Mouse (Mus musculus) E14TG2a.4 (cell line): Measurements from ENCODE around the gene Plcl1.

Experiments used
- H3K27me3 ChIP-seq: 2 replicates; pipeline ENCODE4 v1.6.1; 2014; ENCODE audit warnings: low read length, control low read depth; ENCODE audit not compliant: insufficient read depth
- H3K36me3 ChIP-seq: 2 replicates; pipeline ENCODE4 v1.6.1; 2014; ENCODE audit warnings: low read length, control low read depth; ENCODE audit not compliant: insufficient read depth
- H3K4me1 ChIP-seq: replicated peaks from 2 replicates; pipeline ENCODE4 v1.6.1; 2014; ENCODE audit warnings: low read depth, low read length, control low read depth
- H3K4me3 ChIP-seq: replicated peaks from 2 replicates; pipeline ENCODE4 v1.5.1; 2014; ENCODE audit warnings: mild to moderate bottlenecking, low read length
- H3K9me3 ChIP-seq: 2 replicates; pipeline ENCODE4 v1.6.1; 2014; ENCODE audit warnings: low read length, control low read depth
- CTCF ChIP-seq: conservative IDR thresholded peaks from 2 replicates; pipeline ENCODE4 v1.5.1; 2014; ENCODE audit warnings: low read length
- NANOG ChIP-seq: IDR thresholded peaks from 2 replicates; pipeline ENCODE4 v1.6.1; 2014; ENCODE audit warnings: borderline replicate concordance, low read length, mixed read lengths
- POU5F1 ChIP-seq: IDR thresholded peaks from 2 replicates; pipeline ENCODE4 v1.6.1; 2014; ENCODE audit warnings: low read length, borderline replicate concordance

The Plcl1 gene

DNA sequence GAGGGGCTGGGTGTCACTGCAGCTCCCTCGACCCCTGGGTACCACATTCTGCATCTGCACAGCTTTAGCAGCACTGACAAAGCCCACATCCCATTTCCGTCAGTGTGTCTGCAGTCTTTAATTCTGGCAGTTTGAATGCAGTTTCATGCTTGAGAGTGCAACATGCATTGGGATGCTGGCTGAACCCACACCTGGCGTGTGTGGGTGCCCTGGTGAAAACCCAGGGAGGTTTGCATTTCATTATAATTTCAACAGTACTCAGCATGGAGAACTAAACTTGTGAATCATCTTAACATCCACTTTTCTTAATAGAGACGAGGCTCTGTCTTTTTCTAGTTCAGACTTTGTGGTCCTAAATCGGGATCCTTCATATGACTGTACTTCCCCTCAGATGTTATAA is 261.1 kb downstream of the Plcl1 start:
- TF ChIP-seq NANOG (no peak), CTCF (no peak), POU5F1 (no peak)
- H3K4me1 ChIP-seq: peaks cover 2% of the 10 kb centered on the region; the same call in 1 of the 2 replicates
- no peaks in the 10 kb centered on the region for H3K36me3 ChIP-seq
- no peaks in the 10 kb centered on the region for H3K9me3 ChIP-seq
- no peaks in the 10 kb centered on the region for H3K27me3 ChIP-seq
- H3K4me3 ChIP-seq: no peak overlapping the region

DNA sequence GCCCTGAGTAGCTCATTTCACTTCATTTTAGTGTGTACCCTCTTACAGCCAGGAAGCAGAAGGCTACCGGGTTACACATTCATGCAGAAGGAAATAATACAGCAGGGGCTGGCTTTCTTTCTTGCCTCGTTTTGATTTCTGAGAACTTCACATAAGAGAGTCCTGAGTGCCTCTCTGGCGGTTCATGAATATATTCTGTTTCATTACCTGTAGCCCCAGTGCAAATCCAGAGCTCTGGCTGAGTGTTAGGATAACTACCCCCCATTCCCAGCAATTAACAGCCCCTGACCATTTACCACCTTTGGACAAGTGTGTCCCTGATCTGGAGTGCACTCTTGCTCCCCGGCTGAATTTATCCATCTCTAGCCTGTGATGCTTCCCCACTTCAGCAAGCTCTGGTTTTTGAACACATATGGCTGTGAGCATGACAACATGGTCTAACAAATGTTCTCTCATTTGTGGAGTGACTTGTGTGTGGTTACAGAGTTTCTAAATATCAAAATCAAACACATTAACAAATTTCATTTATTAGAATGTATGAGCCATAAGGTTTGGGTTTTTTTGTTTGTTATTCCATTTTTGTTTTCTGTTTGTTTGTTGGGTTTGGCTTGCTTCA is 263.0 kb downstream of the Plcl1 start:
- no peak overlapping the region for H3K4me3 ChIP-seq
- no peaks in the 10 kb centered on the region for H3K9me3 ChIP-seq
- no peaks in the 10 kb centered on the region for H3K36me3 ChIP-seq
- no peak for TF ChIP-seq CTCF
- TF ChIP-seq POU5F1: no peak
- no peak for TF ChIP-seq NANOG
- H3K27me3 ChIP-seq: no peaks in the 10 kb centered on the region
- peaks cover 2% of the 10 kb centered on the region; the same call in 1 of the 2 replicates for H3K4me1 ChIP-seq

DNA sequence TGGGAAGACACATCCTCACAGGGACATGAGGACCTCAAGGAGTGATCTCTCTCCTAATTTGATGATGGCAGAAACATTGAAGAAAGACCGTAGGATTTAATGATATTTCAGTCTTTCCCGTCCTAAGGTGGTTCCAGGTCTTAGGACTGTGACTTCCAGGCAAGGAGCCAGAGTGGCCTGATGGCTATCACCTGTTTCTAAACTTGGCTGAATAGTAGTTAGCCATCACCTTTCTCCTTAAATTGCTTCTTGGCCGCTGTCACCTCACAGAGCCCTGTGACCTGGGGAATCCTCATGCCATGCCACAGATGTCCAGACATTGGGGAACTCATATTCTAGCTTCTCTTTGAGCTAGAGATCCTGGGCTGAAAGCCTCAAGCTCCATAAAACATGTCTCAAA is 277.0 kb downstream of the Plcl1 start:
- no peaks in the 10 kb centered on the region for H3K4me1 ChIP-seq

DNA sequence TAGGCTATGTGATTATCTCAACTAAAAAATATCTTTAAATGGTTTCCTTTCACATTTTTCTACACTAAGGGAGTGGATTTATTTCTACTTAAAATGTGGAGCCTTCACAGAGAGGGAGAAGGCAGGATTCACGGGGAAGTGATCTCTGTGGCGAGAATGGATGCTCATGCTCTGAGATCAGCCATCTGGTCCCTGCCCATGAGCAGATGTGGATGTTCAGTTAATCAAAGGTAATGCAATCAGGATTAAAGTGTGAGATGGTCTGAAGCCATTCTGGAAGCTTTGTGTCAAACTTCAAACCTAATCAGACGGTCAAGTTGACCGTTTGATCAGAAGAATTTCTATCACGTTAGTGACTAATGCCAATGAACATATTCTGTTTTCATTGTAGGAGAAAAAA is 280.5 kb downstream of the Plcl1 start:
- H3K4me3 ChIP-seq: no peak overlapping the region
- no peak for TF ChIP-seq NANOG
- TF ChIP-seq POU5F1: no peak
- TF ChIP-seq CTCF: no peak
- no peaks in the 10 kb centered on the region for H3K36me3 ChIP-seq
- no peaks in the 10 kb centered on the region for H3K9me3 ChIP-seq
- no peaks in the 10 kb centered on the region; the same call in 1 of the 2 replicates for H3K27me3 ChIP-seq
- no peaks in the 10 kb centered on the region for H3K4me1 ChIP-seq

More for the DNA sequence above, 277.0 kb downstream of the Plcl1 start:
- Histone ChIP-seq H3K4me3 (no peak overlapping the region), H3K27me3 (no peaks in the 10 kb centered on the region), H3K36me3 (no peaks in the 10 kb centered on the region), H3K9me3 (no peaks in the 10 kb centered on the region)
- TF ChIP-seq NANOG: no peak
- TF ChIP-seq CTCF: no peak
- TF ChIP-seq POU5F1: no peak

DNA sequence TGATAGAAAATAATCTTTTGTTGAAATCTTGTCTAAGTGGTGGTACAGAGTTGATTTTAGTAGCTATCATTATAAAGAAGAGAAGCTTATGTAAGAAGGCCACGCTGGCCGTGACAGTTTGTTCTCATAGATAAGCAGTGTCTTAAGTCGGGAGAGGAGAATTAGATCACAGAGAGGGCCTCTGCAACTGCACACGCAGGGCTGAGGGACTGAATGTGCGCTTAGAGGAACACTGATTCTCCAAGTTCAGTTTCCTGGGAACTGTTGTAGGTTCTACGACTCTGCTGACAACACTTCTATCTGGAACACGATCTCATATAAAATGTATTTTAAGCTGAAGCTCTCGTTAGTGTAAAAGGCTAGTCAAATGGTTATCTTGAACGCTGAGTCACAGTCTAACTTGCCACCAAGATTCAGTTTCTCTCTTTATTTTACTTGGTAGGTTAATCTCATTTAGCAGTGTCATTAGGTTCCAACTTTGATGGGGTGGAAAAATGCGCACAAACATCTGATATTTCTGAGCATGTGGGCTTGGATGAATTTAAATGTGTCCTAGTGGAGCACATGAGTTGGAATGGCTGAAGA is 288.0 kb downstream of the Plcl1 start:
- Histone ChIP-seq H3K27me3 (no peaks in the 10 kb centered on the region; the same call in 1 of the 2 replicates), H3K36me3 (no peaks in the 10 kb centered on the region), H3K4me1 (no peaks in the 10 kb centered on the region), H3K9me3 (0 out of 2 replicates have a peak, but pooled peaks cover 3% of the 10 kb centered on the region), H3K4me3 (no peak overlapping the region)
- TF ChIP-seq NANOG (no peak), CTCF (no peak), POU5F1 (no peak)

DNA sequence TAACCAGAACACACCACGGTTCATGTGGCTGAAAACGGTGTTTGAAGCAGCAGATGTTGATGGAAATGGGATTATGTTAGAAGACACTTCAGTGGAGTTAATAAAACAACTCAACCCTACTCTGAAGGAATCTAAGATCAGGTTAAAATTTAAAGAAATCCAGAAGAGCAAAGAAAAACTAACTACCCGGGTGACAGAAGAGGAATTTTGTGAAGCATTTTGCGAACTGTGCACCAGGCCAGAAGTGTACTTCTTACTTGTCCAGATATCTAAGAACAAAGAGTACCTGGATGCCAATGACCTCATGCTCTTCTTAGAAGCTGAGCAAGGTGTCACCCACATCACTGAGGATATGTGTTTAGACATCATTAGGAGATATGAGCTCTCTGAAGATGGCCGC is 290.5 kb downstream of the Plcl1 start:
- no peak for TF ChIP-seq CTCF
- TF ChIP-seq POU5F1: no peak
- no peak for TF ChIP-seq NANOG
- Histone ChIP-seq H3K27me3 (no peaks in the 10 kb centered on the region; the same call in 1 of the 2 replicates), H3K4me3 (no peak overlapping the region), H3K9me3 (0 out of 2 replicates have a peak, but pooled peaks cover 3% of the 10 kb centered on the region), H3K36me3 (no peaks in the 10 kb centered on the region), H3K4me1 (no peaks in the 10 kb centered on the region)

DNA sequence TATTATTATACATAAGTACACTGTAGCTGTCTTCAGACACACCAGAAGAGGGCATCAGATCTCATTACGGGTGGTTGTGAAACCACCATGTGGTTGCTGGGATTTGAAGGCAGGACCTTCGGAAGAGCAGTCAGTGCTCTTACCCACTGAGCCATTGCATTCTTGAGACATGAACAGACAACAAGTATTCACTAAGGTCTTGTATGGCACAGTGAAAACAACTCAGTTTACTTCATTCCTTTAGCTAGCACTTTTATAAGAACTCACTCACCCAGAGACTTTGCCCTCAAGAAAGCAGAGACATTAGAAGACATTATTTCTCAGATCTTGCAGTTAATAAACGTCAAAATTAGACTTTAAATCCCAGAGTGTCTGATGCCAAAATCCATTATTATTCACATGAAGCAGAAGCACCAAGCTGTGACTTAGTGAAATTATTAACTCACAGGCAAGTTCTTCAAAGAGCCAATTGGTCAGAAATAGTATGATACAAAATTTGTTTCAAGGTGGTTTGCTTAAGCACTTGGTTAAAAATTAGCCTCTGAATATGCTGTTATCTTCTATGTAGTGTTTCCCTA is 293.8 kb downstream of the Plcl1 start:
- Histone ChIP-seq H3K4me1 (no peaks in the 10 kb centered on the region), H3K9me3 (0 out of 2 replicates have a peak, but pooled peaks cover 3% of the 10 kb centered on the region), H3K27me3 (peaks cover 2% of the 10 kb centered on the region; the same call in 1 of the 2 replicates), H3K36me3 (no peaks in the 10 kb centered on the region), H3K4me3 (no peak overlapping the region)
- TF ChIP-seq CTCF (no peak), NANOG (no peak), POU5F1 (no peak)

DNA sequence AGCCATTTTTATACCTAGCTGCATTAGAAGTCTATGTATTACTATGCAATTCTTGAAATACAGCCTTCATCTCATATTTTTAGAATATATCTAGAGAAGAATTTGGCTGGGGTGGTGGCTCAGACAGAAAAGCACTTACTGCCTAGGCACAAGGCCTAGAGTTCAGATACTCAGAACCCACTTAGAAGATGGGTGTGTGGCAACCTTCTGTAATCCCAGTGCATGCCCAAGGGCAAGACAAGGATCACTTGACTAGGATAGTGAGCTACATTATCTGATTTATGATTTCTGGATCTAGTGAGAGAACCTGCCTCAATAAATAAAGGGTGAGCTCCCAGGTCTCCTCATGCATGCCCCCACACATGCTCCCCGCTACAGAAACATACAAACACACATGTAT is 294.3 kb downstream of the Plcl1 start:
- Histone ChIP-seq H3K9me3 (0 out of 2 replicates have a peak, but pooled peaks cover 3% of the 10 kb centered on the region), H3K27me3 (peaks cover 2% of the 10 kb centered on the region; the same call in 1 of the 2 replicates), H3K4me1 (no peaks in the 10 kb centered on the region), H3K4me3 (no peak overlapping the region), H3K36me3 (no peaks in the 10 kb centered on the region)
- TF ChIP-seq NANOG (no peak), CTCF (no peak), POU5F1 (no peak)
